Mouse (Mus musculus): ENCODE measurements around the gene Myef2.
"Not testable (repeated sequence)": the region's sequence is repeated elsewhere in the genome, so short reads cannot be mapped to it uniquely, and the experiment has no call there.

Gene Myef2

GRCm38 (mm10) chr2:125123477-125123852 is at the start of gene Myef2:
Gene Myef2 (minus strand): TSS chr2:125123661.
- in situ Hi-C loops (cut with MboI; ENCODE audit: low pct_unique_long_range_greater_than_20kb in 1 of 2, low sequenced_read_pairs in 2 of 2, unreplicated experiment in 1 of 2), result no loop called here

- in situ Hi-C loops (cut with MboI; ENCODE audit: low pct_unique_long_range_greater_than_20kb in 1 of 2, low sequenced_read_pairs in 2 of 2, unreplicated experiment in 1 of 2), result no loop called here
Measured at GRCm38 (mm10) chr2:125162012-125162470, 38.6 kb upstream of the Myef2 start.

- in situ Hi-C loops (cut with MboI; ENCODE audit: low pct_unique_long_range_greater_than_20kb in 1 of 2, low sequenced_read_pairs in 2 of 2, unreplicated experiment in 1 of 2), result no loop called here
Measured at GRCm38 (mm10) chr2:125155504-125155903, 32.0 kb upstream of the Myef2 start.

- in situ Hi-C loops (cut with MboI; ENCODE audit: low pct_unique_long_range_greater_than_20kb in 1 of 2, low sequenced_read_pairs in 2 of 2, unreplicated experiment in 1 of 2), result no loop called here
Measured at GRCm38 (mm10) chr2:125154294-125154693, 30.8 kb upstream of the Myef2 start.

GRCm38 (mm10) chr2:125152388-125152787 is 28.9 kb upstream of the Myef2 start, which contains the start of gene Slc12a1:
Gene Slc12a1 (plus strand): TSS chr2:125152505.
- in situ Hi-C loops (cut with MboI; ENCODE audit: low pct_unique_long_range_greater_than_20kb in 1 of 2, low sequenced_read_pairs in 2 of 2, unreplicated experiment in 1 of 2), result no loop called here

- in situ Hi-C loops (cut with MboI; ENCODE audit: low pct_unique_long_range_greater_than_20kb in 1 of 2, low sequenced_read_pairs in 2 of 2, unreplicated experiment in 1 of 2), result no loop called here
Measured at GRCm38 (mm10) chr2:125142336-125142735, 18.9 kb upstream of the Myef2 start.

- in situ Hi-C loops (cut with MboI; ENCODE audit: low pct_unique_long_range_greater_than_20kb in 1 of 2, low sequenced_read_pairs in 2 of 2, unreplicated experiment in 1 of 2), result no loop called here
Measured at GRCm38 (mm10) chr2:125136846-125137245, 13.4 kb upstream of the Myef2 start.

- in situ Hi-C loops (cut with MboI; ENCODE audit: low pct_unique_long_range_greater_than_20kb in 1 of 2, low sequenced_read_pairs in 2 of 2, unreplicated experiment in 1 of 2), result no loop called here
Measured at GRCm38 (mm10) chr2:125135903-125136811, 12.7 kb upstream of the Myef2 start, which contains the start of gene Ctxn2. Gene Ctxn2 (plus strand): TSS chr2:125136692.

GRCm38 (mm10) chr2:125134113-125134512 is 10.7 kb upstream of the Myef2 start:
- in situ Hi-C loops (cut with MboI; ENCODE audit: low pct_unique_long_range_greater_than_20kb in 1 of 2, low sequenced_read_pairs in 2 of 2, unreplicated experiment in 1 of 2), result no loop called here

- in situ Hi-C loops (cut with MboI; ENCODE audit: low pct_unique_long_range_greater_than_20kb in 1 of 2, low sequenced_read_pairs in 2 of 2, unreplicated experiment in 1 of 2), result no loop called here
Measured at GRCm38 (mm10) chr2:125126792-125127191, 3.3 kb upstream of the Myef2 start.

GRCm38 (mm10) chr2:125125824-125126223 is 2.4 kb upstream of the Myef2 start:
- in situ Hi-C loops (cut with MboI; ENCODE audit: low pct_unique_long_range_greater_than_20kb in 1 of 2, low sequenced_read_pairs in 2 of 2, unreplicated experiment in 1 of 2), result no loop called here

- in situ Hi-C loops (cut with MboI; ENCODE audit: low pct_unique_long_range_greater_than_20kb in 1 of 2, low sequenced_read_pairs in 2 of 2, unreplicated experiment in 1 of 2), result no loop called here
Measured at GRCm38 (mm10) chr2:125122624-125123476, 611 bp downstream of the Myef2 start.

- in situ Hi-C loops (cut with MboI; ENCODE audit: low pct_unique_long_range_greater_than_20kb in 1 of 2, low sequenced_read_pairs in 2 of 2, unreplicated experiment in 1 of 2), result no loop called here
Measured at GRCm38 (mm10) chr2:125122288-125122623, 1.2 kb downstream of the Myef2 start.

- in situ Hi-C loops (cut with MboI; ENCODE audit: low pct_unique_long_range_greater_than_20kb in 1 of 2, low sequenced_read_pairs in 2 of 2, unreplicated experiment in 1 of 2), result no loop called here
Measured at GRCm38 (mm10) chr2:125119381-125120110, 3.9 kb downstream of the Myef2 start.

- in situ Hi-C loops (cut with MboI; ENCODE audit: low pct_unique_long_range_greater_than_20kb in 1 of 2, low sequenced_read_pairs in 2 of 2, unreplicated experiment in 1 of 2), result not testable (repeated sequence)
Measured at GRCm38 (mm10) chr2:125106536-125106935, 16.9 kb downstream of the Myef2 start.

- in situ Hi-C loops (cut with MboI; ENCODE audit: low pct_unique_long_range_greater_than_20kb in 1 of 2, low sequenced_read_pairs in 2 of 2, unreplicated experiment in 1 of 2), result not testable (repeated sequence)
Measured at GRCm38 (mm10) chr2:125104491-125104890, 19.0 kb downstream of the Myef2 start.

GRCm38 (mm10) chr2:125092123-125092522 is 31.3 kb downstream of the Myef2 start:
- in situ Hi-C loops (cut with MboI; ENCODE audit: low pct_unique_long_range_greater_than_20kb in 1 of 2, low sequenced_read_pairs in 2 of 2, unreplicated experiment in 1 of 2), result not testable (repeated sequence)

GRCm38 (mm10) chr2:125088757-125089156 is 34.7 kb downstream of the Myef2 start:
- in situ Hi-C loops (cut with MboI; ENCODE audit: low pct_unique_long_range_greater_than_20kb in 1 of 2, low sequenced_read_pairs in 2 of 2, unreplicated experiment in 1 of 2), result no loop called here

GRCm38 (mm10) chr2:125083879-125084278 is 39.6 kb downstream of the Myef2 start:
- in situ Hi-C loops (cut with MboI; ENCODE audit: low pct_unique_long_range_greater_than_20kb in 1 of 2, low sequenced_read_pairs in 2 of 2, unreplicated experiment in 1 of 2), result no loop called here

All from mouse embryonic stem cell (cell line).